Mouse (Mus musculus) embryonic facial prominence, embryonic 11.5 days (tissue): ENCODE measurements around the gene Cap1. TPM values are rescaled to one million over a fixed set of nuclear protein-coding genes. Genes with fewer than 3 reads are reported as not detected.

Experiments used
- ATAC-seq: fragments of 200-750 bp; cut with Nextera tagmentation; replicated peaks from 2 replicates; pipeline ENCODE4 v1.8.0; 2017; ENCODE audit warnings: low read depth; ENCODE audit not compliant: insufficient number of reproducible peaks, low FRiP score, low TSS enrichment
- DNase-seq: peaks from one replicate; pipeline ENCODE4 v3.0.0-alpha.2; 2015; ENCODE audit warnings: low spot score
- H3K27ac ChIP-seq: fragments of 300-500 bp; sonication (generic); replicated peaks from 2 replicates; pipeline ENCODE4 v1.5.1; 2014; ENCODE audit warnings: mild to moderate bottlenecking, low read depth, low read length, control low read depth
- H3K27me3 ChIP-seq: fragments of 300-500 bp; sonication (generic); 2 replicates; pipeline ENCODE4 v1.6.1; 2014; ENCODE audit warnings: mild to moderate bottlenecking, low read length, moderate library complexity, mixed read lengths; ENCODE audit not compliant: control insufficient read depth, insufficient read depth
- H3K36me3 ChIP-seq: fragments of 300-500 bp; sonication (generic); replicated peaks from 2 replicates; pipeline ENCODE4 v1.6.1; 2014; ENCODE audit warnings: low read depth, mild to moderate bottlenecking, low read length, moderate library complexity, mixed read lengths; ENCODE audit not compliant: control insufficient read depth, insufficient read depth
- H3K4me1 ChIP-seq: fragments of 300-500 bp; sonication (generic); 2 replicates; pipeline ENCODE4 v1.6.1; 2014; ENCODE audit warnings: low read length, mixed read lengths; ENCODE audit not compliant: control insufficient read depth, insufficient read depth
- H3K4me2 ChIP-seq: fragments of 300-500 bp; sonication (generic); 2 replicates; pipeline ENCODE4 v1.6.1; 2014; ENCODE audit warnings: low read depth, mild to moderate bottlenecking, control low read depth, low read length, moderate library complexity
- H3K4me3 ChIP-seq: fragments of 300-500 bp; sonication (generic); 2 replicates; pipeline ENCODE4 v1.5.1; 2014; ENCODE audit warnings: low read depth, low read length, control low read depth
- H3K9ac ChIP-seq: fragments of 300-500 bp; sonication (generic); replicated peaks from 2 replicates; pipeline ENCODE4 v1.6.1; 2014; ENCODE audit warnings: mild to moderate bottlenecking, control low read depth, low read length
- H3K9me3 ChIP-seq: fragments of 300-500 bp; sonication (generic); replicated peaks from 2 replicates; pipeline ENCODE4 v1.6.1; 2016; ENCODE audit warnings: mild to moderate bottlenecking, low read length, inconsistent platforms, mixed read lengths; ENCODE audit not compliant: control insufficient read depth
- WGBS: fragments of 180-500 bp; shearing (Covaris S2); extraction: QIAGEN DNeasy Blood & Tissue Kit; methylation state at CpG from one replicate; pipeline ENCODE4 v1.1.7; 2014; 5-methylcytosine and 5-hydroxymethylcytosine counted together
- polyA plus RNA-seq: library from polyadenylated mRNA; unstranded; fragments of >200 nt; fragmentation: Nextera tagmentation; extraction: Ambion mirVana; gene quantifications from 2 replicates; pipeline ENCODE4 v1.2.1, GENCODE M21; 2014

Gene Cap1
- polyA plus RNA-seq, 1 experiment from 2014 or later = 70.1 TPM

GRCm38 (mm10) chr4:122870741-122871140, 15.1 kb downstream of the Cap1 start:
- no peaks in the 10 kb centered on the region for H3K9me3 ChIP-seq
- no peaks in the 10 kb centered on the region for H3K27me3 ChIP-seq
- no peak overlapping the region for H3K4me2 ChIP-seq
- no peak overlapping the region for H3K4me3 ChIP-seq
- peaks cover 2% of the 10 kb centered on the region for H3K36me3 ChIP-seq
- H3K27ac ChIP-seq = no peak overlapping the region
- no peaks in the 10 kb centered on the region for H3K4me1 ChIP-seq
- WGBS = 90% methylated on average over 5 of the region's 5 CpGs
- ATAC-seq = no peak
- no peak for DNase-seq
- no peak overlapping the region for H3K9ac ChIP-seq

GRCm38 (mm10) chr4:122870027-122870426, 15.8 kb downstream of the Cap1 start:
- H3K36me3 ChIP-seq = peaks cover 7% of the 10 kb centered on the region
- H3K4me2 ChIP-seq = no peak overlapping the region
- DNase-seq (peak; percentile 42), ATAC-seq (no peak)
- no peaks in the 10 kb centered on the region for H3K9me3 ChIP-seq
- no peak overlapping the region for H3K9ac ChIP-seq
- H3K4me3 ChIP-seq = no peak overlapping the region
- H3K4me1 ChIP-seq = no peaks in the 10 kb centered on the region
- no peak overlapping the region for H3K27ac ChIP-seq
- H3K27me3 ChIP-seq = no peaks in the 10 kb centered on the region

GRCm38 (mm10) chr4:122868041-122868440, 17.8 kb downstream of the Cap1 start:
- H3K27me3 ChIP-seq = no peaks in the 10 kb centered on the region
- no peaks in the 10 kb centered on the region for H3K9me3 ChIP-seq
- H3K4me2 ChIP-seq = no peak overlapping the region
- ATAC-seq (no peak), DNase-seq (no peak)
- WGBS = 100% methylated on average over 1 of the region's 1 CpGs
- H3K4me1 ChIP-seq = no peaks in the 10 kb centered on the region
- no peak overlapping the region for H3K9ac ChIP-seq
- no peak overlapping the region for H3K4me3 ChIP-seq
- no peak overlapping the region for H3K27ac ChIP-seq
- H3K36me3 ChIP-seq = peaks cover 13% of the 10 kb centered on the region

GRCm38 (mm10) chr4:122861836-122862235, 24.0 kb downstream of the Cap1 start:
- Histone ChIP-seq H3K4me1 (no peaks in the 10 kb centered on the region), H3K27me3 (no peaks in the 10 kb centered on the region), H3K9me3 (no peaks in the 10 kb centered on the region), H3K4me3 (no peak overlapping the region), H3K4me2 (no peak overlapping the region), H3K9ac (no peak overlapping the region), H3K27ac (no peak overlapping the region), H3K36me3 (peaks cover 16% of the 10 kb centered on the region)
- 94% methylated on average over 4 of the region's 4 CpGs for WGBS
- no peak for DNase-seq
- ATAC-seq = no peak

GRCm38 (mm10) chr4:122859096-122859674, 26.7 kb downstream of the Cap1 start:
- no peak for ATAC-seq
- Histone ChIP-seq H3K27ac (no peak overlapping the region), H3K4me2 (no peak overlapping the region), H3K36me3 (peaks cover 7% of the 10 kb centered on the region), H3K9me3 (no peaks in the 10 kb centered on the region), H3K4me1 (no peaks in the 10 kb centered on the region), H3K4me3 (no peak overlapping the region), H3K9ac (no peak overlapping the region), H3K27me3 (no peaks in the 10 kb centered on the region)
- 78% methylated on average over 6 of the region's 6 CpGs for WGBS
- no peak for DNase-seq

GRCm38 (mm10) chr4:122857909-122858308, 27.9 kb downstream of the Cap1 start:
- DNase-seq = no peak
- peaks cover 5% of the 10 kb centered on the region; the same call in 1 of the 2 replicates for H3K36me3 ChIP-seq
- 48% methylated on average over 2 of the region's 2 CpGs for WGBS

GRCm38 (mm10) chr4:122854770-122855169, 31.1 kb downstream of the Cap1 start:
- no peak for ATAC-seq
- H3K27ac ChIP-seq = no peak overlapping the region
- 85% methylated on average over 4 of the region's 4 CpGs for WGBS
- no peak overlapping the region for H3K9ac ChIP-seq
- H3K27me3 ChIP-seq = no peaks in the 10 kb centered on the region
- no peaks in the 10 kb centered on the region for H3K4me1 ChIP-seq
- no peaks in the 10 kb centered on the region for H3K36me3 ChIP-seq
- DNase-seq = no peak
- no peak overlapping the region for H3K4me3 ChIP-seq
- no peak overlapping the region for H3K4me2 ChIP-seq
- no peaks in the 10 kb centered on the region for H3K9me3 ChIP-seq

More at GRCm38 (mm10) chr4:122857909-122858308, 27.9 kb downstream of the Cap1 start:
- Histone ChIP-seq H3K4me1 (no peaks in the 10 kb centered on the region), H3K4me2 (no peak overlapping the region), H3K9ac (no peak overlapping the region), H3K9me3 (no peaks in the 10 kb centered on the region), H3K27me3 (no peaks in the 10 kb centered on the region), H3K4me3 (no peak overlapping the region), H3K27ac (no peak overlapping the region)
- no peak for ATAC-seq

- Histone ChIP-seq H3K36me3 (no peaks in the 10 kb centered on the region), H3K4me3 (no peak overlapping the region), H3K4me1 (no peaks in the 10 kb centered on the region), H3K27me3 (no peaks in the 10 kb centered on the region), H3K9ac (no peak overlapping the region), H3K27ac (no peak overlapping the region), H3K4me2 (no peak overlapping the region), H3K9me3 (no peaks in the 10 kb centered on the region)
- 83% methylated on average over 2 of the region's 2 CpGs for WGBS
- no peak for DNase-seq
- no peak for ATAC-seq
These were observed 32.2 kb downstream of the Cap1 start for GRCm38 (mm10) chr4:122853691-122854090.
